Mouse (Mus musculus): ENCODE results near the gene Vps37c. TPM values are rescaled to one million over a fixed set of nuclear protein-coding genes. Genes with fewer than 3 reads are reported as not detected.

The Vps37c gene
- polyA plus RNA-seq, 1 experiment, result 23.1 TPM

DNA sequence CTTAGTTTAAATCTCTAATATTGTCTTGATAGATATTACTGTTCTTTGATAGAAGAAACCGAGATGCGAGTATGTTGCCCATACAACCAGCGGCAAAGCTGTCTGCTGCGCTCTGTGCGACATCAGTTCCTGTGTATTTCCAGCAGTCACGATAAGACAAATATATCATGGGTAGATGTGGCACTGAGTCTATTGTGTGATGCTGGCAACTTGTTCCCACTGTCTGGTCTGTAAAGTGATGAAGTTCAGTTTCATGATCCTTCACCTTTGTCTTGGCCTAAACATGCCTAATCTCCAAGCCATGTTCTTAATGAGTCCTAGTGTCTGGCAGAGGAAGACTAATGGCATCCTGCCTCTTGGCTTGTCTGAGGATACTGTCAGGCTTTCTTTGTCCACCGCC is 44.2 kb downstream of the Vps37c start:
- TF ChIP-seq CTCF (IDR thresholded peaks at IDR 0.05; ENCODE audit: extremely low read depth, insufficient read depth, low read length) (no peak), POLR2A (IDR thresholded peaks at IDR 0.05; ENCODE audit: extremely low read depth, insufficient read depth, low read length) (no peak)
- H3K4me1 ChIP-seq (ENCODE audit: control insufficient read depth, insufficient read depth, low read length), result 0 out of 2 replicates have a peak, but pooled peaks cover 2% of the 10 kb centered on the region
- H3K4me3 ChIP-seq (ENCODE audit: insufficient read depth, low read length), result no peak overlapping the region
- no peak overlapping the region for H3K27ac ChIP-seq (ENCODE audit: insufficient read depth, low read length)

DNA sequence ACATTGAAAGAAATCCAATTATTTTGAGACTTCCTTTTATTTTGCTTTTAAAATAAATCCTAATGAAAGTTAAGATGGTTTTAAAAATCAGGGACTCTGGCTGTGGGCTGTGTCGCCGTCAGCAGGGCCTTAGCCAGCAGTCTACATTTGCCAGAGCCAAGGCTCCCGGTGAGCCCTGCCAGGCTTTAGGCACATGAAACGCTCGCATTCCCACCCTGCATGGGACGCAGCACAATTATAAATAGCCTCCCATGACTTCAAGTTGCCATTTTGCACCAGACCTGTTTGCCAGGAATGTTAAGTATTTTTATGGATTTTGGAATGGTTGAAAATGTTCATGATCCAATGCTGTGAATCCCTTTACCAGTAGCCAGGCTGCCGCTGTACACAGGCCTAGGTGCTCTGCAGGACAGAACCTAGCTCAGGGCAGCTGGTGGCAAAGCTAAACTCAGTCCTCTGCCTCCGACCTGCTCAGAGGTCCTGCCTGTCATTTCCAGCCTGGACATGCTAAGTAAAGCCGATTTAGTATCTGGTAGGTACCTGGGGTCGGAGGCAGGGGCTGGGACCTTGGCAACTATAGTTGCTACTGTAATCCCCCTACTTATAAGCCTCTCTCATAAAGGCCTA is 45.1 kb downstream of the Vps37c start:
- Histone ChIP-seq H3K4me1 (ENCODE audit: control insufficient read depth, insufficient read depth, low read length) (0 out of 2 replicates have a peak, but pooled peaks cover 2% of the 10 kb centered on the region), H3K27ac (ENCODE audit: insufficient read depth, low read length) (peak overlapping the region; percentile 60), H3K4me3 (ENCODE audit: insufficient read depth, low read length) (no peak overlapping the region)
- TF ChIP-seq CTCF (IDR thresholded peaks at IDR 0.05; ENCODE audit: extremely low read depth, insufficient read depth, low read length) (no peak), POLR2A (IDR thresholded peaks at IDR 0.05; ENCODE audit: extremely low read depth, insufficient read depth, low read length) (no peak)

DNA sequence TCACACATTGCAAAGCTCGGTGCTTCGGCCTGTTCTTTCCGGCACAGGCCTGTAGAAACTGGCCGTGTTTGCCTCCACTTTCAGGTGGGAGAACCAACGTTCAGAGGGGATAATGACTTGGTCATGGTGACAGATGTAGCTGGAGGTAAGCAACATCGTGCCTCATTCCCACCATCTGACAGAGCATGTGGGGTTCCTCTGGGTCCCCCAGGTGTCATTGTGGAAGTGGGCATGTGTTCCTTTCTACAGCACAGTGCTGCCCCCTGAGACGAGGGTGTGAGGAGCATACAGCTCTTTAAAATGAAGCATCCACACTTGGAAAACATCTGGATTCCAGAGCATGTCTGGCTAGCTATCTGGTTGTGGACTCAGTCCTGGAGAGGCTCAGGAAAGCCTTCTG is 46.0 kb downstream of the Vps37c start:
- H3K4me3 ChIP-seq (ENCODE audit: insufficient read depth, low read length), result no peak overlapping the region
- no peak overlapping the region for H3K27ac ChIP-seq (ENCODE audit: insufficient read depth, low read length)
- TF ChIP-seq CTCF (IDR thresholded peaks at IDR 0.05; ENCODE audit: extremely low read depth, insufficient read depth, low read length), result no peak
- TF ChIP-seq POLR2A (IDR thresholded peaks at IDR 0.05; ENCODE audit: extremely low read depth, insufficient read depth, low read length), result no peak
- 0 out of 2 replicates have a peak, but pooled peaks cover 2% of the 10 kb centered on the region for H3K4me1 ChIP-seq (ENCODE audit: control insufficient read depth, insufficient read depth, low read length)

- TF ChIP-seq CTCF (IDR thresholded peaks at IDR 0.05; ENCODE audit: extremely low read depth, insufficient read depth, low read length) (no peak), POLR2A (IDR thresholded peaks at IDR 0.05; ENCODE audit: extremely low read depth, insufficient read depth, low read length) (no peak)
- Histone ChIP-seq H3K4me1 (ENCODE audit: control insufficient read depth, insufficient read depth, low read length) (0 out of 2 replicates have a peak, but pooled peaks cover 2% of the 10 kb centered on the region), H3K27ac (ENCODE audit: insufficient read depth, low read length) (no peak overlapping the region), H3K4me3 (ENCODE audit: insufficient read depth, low read length) (no peak overlapping the region)
Measured at GRCm38 (mm10) chr19:10735061-10735460, 46.5 kb downstream of the Vps37c start.

GRCm38 (mm10) chr19:10735861-10736260 is 47.3 kb downstream of the Vps37c start:
- Histone ChIP-seq H3K27ac (ENCODE audit: insufficient read depth, low read length) (no peak overlapping the region), H3K4me3 (ENCODE audit: insufficient read depth, low read length) (no peak overlapping the region), H3K4me1 (ENCODE audit: control insufficient read depth, insufficient read depth, low read length) (no peaks in the 10 kb centered on the region)
- TF ChIP-seq POLR2A (IDR thresholded peaks at IDR 0.05; ENCODE audit: extremely low read depth, insufficient read depth, low read length) (no peak), CTCF (IDR thresholded peaks at IDR 0.05; ENCODE audit: extremely low read depth, insufficient read depth, low read length) (no peak)

GRCm38 (mm10) chr19:10738038-10738437 is 49.5 kb downstream of the Vps37c start:
- no peaks in the 10 kb centered on the region for H3K4me1 ChIP-seq (ENCODE audit: control insufficient read depth, insufficient read depth, low read length)
- H3K27ac ChIP-seq (ENCODE audit: insufficient read depth, low read length), result no peak overlapping the region
- H3K4me3 ChIP-seq (ENCODE audit: insufficient read depth, low read length), result no peak overlapping the region
- TF ChIP-seq CTCF (IDR thresholded peaks at IDR 0.05; ENCODE audit: extremely low read depth, insufficient read depth, low read length), result no peak
- no peak for TF ChIP-seq POLR2A (IDR thresholded peaks at IDR 0.05; ENCODE audit: extremely low read depth, insufficient read depth, low read length)

- Histone ChIP-seq H3K4me1 (ENCODE audit: control insufficient read depth, insufficient read depth, low read length) (no peaks in the 10 kb centered on the region), H3K27ac (ENCODE audit: insufficient read depth, low read length) (no peak within 1 kb of the TSS), H3K4me3 (ENCODE audit: insufficient read depth, low read length) (no peak within 1 kb of the TSS)
- no peak for TF ChIP-seq POLR2A (IDR thresholded peaks at IDR 0.05; ENCODE audit: extremely low read depth, insufficient read depth, low read length)
Measured at GRCm38 (mm10) chr19:10738811-10739210, 50.3 kb downstream of the Vps37c start, which contains the start of gene Cd5. Cd5 (minus strand) TSS chr19:10739002.

GRCm38 (mm10) chr19:10739916-10740315 is 51.4 kb downstream of the Vps37c start:
- TF ChIP-seq CTCF (IDR thresholded peaks at IDR 0.05; ENCODE audit: extremely low read depth, insufficient read depth, low read length) (no peak), POLR2A (IDR thresholded peaks at IDR 0.05; ENCODE audit: extremely low read depth, insufficient read depth, low read length) (no peak)
- Histone ChIP-seq H3K27ac (ENCODE audit: insufficient read depth, low read length) (no peak overlapping the region), H3K4me3 (ENCODE audit: insufficient read depth, low read length) (no peak overlapping the region), H3K4me1 (ENCODE audit: control insufficient read depth, insufficient read depth, low read length) (no peaks in the 10 kb centered on the region)

DNA sequence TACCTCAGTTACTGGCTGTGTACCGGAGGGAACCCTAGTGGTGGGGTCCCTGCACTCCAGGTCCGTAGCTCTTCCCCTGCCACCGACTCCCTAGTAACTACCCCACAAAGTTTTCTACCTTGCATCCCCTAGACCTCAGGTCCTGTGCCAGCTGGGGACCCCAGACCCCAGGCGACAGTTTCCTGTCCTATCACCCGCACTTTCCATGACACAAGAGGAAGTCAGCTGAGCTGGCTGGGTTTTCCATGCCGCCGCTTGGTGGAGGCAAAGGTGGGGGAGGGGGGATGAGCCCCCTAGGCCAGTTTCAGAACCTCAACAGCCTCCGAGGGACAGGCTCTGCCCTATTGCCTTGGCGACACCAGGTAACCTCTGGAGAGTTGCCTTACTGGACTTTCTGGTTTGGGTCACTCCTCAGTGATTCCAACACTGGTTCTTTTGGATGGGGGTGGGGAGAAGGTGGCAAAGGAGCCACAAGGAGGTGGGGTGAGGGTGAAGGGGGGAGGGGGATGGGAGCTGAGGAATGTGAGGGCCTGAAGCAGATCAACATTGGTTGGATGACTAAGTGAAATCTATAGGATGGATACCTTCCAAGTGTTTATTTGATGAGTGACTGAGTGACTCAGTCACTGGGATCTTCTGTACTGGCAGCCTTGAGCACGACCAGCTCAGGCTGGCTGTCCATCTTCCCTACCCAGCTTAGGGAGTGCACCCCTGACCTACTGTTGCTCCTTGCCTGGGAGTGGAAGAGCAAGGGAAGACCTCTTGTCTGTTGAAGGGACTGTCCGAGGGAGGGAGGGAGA is 52.3 kb downstream of the Vps37c start:
- Histone ChIP-seq H3K4me1 (ENCODE audit: control insufficient read depth, insufficient read depth, low read length) (no peaks in the 10 kb centered on the region), H3K4me3 (ENCODE audit: insufficient read depth, low read length) (no peak overlapping the region), H3K27ac (ENCODE audit: insufficient read depth, low read length) (no peak overlapping the region)
- TF ChIP-seq CTCF (IDR thresholded peaks at IDR 0.05; ENCODE audit: extremely low read depth, insufficient read depth, low read length), result no peak
- TF ChIP-seq POLR2A (IDR thresholded peaks at IDR 0.05; ENCODE audit: extremely low read depth, insufficient read depth, low read length), result no peak

DNA sequence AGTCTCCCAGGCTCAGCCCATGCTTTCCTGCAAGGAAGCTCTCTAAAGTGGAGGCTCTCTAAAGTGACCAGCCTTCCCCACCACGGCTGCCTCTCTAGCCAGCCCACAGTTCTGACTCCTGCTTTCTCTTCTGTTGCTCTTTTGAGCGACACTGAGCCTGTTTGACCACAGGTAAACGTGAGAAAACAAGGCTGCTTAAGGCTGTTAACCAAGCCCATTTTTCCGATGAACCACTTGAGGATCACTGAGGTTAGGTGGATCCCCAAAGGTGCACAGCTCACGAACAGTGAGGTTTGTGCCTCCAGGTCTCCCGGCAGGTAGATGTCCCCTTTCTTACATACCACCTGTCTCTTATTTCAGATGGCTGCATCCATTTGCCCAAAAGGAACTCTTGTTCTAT is 53.6 kb downstream of the Vps37c start:
- H3K27ac ChIP-seq (ENCODE audit: insufficient read depth, low read length), result no peak overlapping the region
- no peaks in the 10 kb centered on the region for H3K4me1 ChIP-seq (ENCODE audit: control insufficient read depth, insufficient read depth, low read length)
- H3K4me3 ChIP-seq (ENCODE audit: insufficient read depth, low read length), result no peak overlapping the region
- no peak for TF ChIP-seq POLR2A (IDR thresholded peaks at IDR 0.05; ENCODE audit: extremely low read depth, insufficient read depth, low read length)
- TF ChIP-seq CTCF (IDR thresholded peaks at IDR 0.05; ENCODE audit: extremely low read depth, insufficient read depth, low read length), result no peak
